Mouse (Mus musculus): Measurements from ENCODE around the gene Dpf2. TPM values are rescaled to one million over a fixed set of nuclear protein-coding genes. Genes with fewer than 3 reads are reported as not detected.
"Not testable (repeated sequence)": the region's sequence is repeated elsewhere in the genome, so short reads cannot be mapped to it uniquely, and the experiment has no call there.

Gene Dpf2
- polyA plus RNA-seq, 1 experiment from 2014 or later, result 117 TPM

DNA sequence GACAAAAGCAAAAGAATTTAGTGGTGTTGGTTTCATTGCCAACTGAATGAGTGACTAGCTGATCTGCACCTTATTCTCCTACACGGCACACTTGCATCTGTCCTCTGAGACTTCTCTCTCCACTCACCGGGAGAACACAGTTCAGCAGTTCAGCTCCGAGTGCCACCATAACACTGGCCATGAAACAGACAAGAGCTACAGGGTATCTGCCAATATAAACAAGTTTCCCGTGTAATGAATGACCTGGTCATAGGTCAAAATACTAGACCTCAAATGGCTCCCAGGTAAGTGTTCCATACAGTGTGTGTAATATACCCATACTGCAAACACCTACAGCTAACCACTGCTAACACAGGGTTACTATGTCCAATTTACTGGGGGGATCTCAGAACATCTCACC, 23.6 kb downstream of the Dpf2 start:
- Histone ChIP-seq H3K4me1 (peaks cover 12% of the 10 kb centered on the region), H3K36me3 (peaks cover 8% of the 10 kb centered on the region; the same call in 1 of the 2 replicates), H3K9me3 (no peaks in the 10 kb centered on the region), H3K9ac (no peak overlapping the region), H3K4me2 (no peak overlapping the region), H3K27me3 (no peaks in the 10 kb centered on the region), H3K27ac (no peak overlapping the region), H3K4me3 (no peak overlapping the region)
- no peak for ATAC-seq (ENCODE audit: insufficient number of reproducible peaks, low FRiP score, low TSS enrichment, low read depth)
- WGBS, result 75% methylated on average over 4 of the region's 4 CpGs

DNA sequence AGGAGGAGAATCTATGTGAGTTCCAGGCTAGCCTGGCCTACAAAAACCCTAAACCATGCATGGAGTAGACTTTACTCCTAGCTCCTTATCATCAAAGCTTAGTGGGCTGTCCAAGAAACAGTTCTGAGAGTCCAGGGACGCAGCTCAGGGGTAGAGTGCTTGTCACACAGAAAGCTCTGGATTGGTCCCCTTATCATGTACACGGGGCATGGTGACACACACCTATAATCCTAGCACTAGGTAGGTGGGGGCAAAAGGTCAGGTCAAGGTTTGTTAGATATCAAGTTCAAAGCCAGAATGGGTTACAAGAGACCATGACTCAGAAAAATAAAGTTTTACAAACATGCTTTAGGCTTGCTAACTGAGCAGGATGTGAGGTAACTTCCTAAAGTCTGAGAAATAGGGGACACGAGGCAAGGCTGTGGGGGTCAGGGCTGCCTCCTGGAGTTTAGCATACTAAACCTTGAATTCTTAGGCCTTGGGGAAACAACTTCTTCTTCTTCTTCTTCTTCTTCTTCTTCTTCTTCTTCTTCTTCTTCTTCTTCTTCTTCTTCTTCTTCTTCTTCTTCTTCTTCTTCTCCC, 25.5 kb downstream of the Dpf2 start:
- Histone ChIP-seq H3K9me3 (no peaks in the 10 kb centered on the region), H3K27ac (no peak overlapping the region), H3K4me1 (0 out of 2 replicates have a peak, but pooled peaks cover 3% of the 10 kb centered on the region), H3K9ac (no peak overlapping the region), H3K27me3 (no peaks in the 10 kb centered on the region), H3K4me3 (no peak overlapping the region), H3K36me3 (peaks cover 8% of the 10 kb centered on the region; the same call in 1 of the 2 replicates), H3K4me2 (no peak overlapping the region)
- WGBS, result 74% methylated on average over 3 of the region's 3 CpGs
- no peak for ATAC-seq (ENCODE audit: insufficient number of reproducible peaks, low FRiP score, low TSS enrichment, low read depth)

DNA sequence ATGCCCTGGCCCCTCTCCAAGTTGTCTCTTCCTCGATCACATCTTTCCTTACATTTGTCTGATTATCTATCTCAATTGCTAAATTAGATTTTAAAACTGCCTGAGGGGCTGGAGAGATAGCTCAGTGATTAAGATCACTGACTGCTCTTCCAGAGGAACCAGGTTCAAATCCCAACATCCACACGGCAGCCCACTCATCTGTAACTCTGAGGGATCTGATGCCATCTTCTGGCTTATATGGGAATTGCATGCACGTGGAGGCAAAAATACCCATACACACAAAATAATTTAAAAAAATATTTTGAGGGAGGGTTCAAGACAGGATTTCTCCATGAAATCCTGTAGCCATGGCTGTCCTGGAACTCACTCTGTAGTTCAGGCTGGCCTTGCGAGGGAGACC, 27.0 kb downstream of the Dpf2 start:
- WGBS, result 59% methylated on average over 4 of the region's 4 CpGs
- H3K4me3 ChIP-seq, result no peak overlapping the region
- H3K4me2 ChIP-seq, result no peak overlapping the region
- no peaks in the 10 kb centered on the region for H3K36me3 ChIP-seq
- no peak overlapping the region for H3K9ac ChIP-seq
- 0 out of 2 replicates have a peak, but pooled peaks cover 3% of the 10 kb centered on the region for H3K4me1 ChIP-seq
- H3K9me3 ChIP-seq, result no peaks in the 10 kb centered on the region
- ATAC-seq (ENCODE audit: insufficient number of reproducible peaks, low FRiP score, low TSS enrichment, low read depth), result no peak
- no peak overlapping the region for H3K27ac ChIP-seq
- H3K27me3 ChIP-seq, result no peaks in the 10 kb centered on the region

- Histone ChIP-seq H3K9ac (no peak overlapping the region), H3K4me3 (no peak overlapping the region), H3K9me3 (no peaks in the 10 kb centered on the region), H3K36me3 (no peaks in the 10 kb centered on the region), H3K4me2 (no peak overlapping the region), H3K4me1 (0 out of 2 replicates have a peak, but pooled peaks cover 3% of the 10 kb centered on the region), H3K27me3 (no peaks in the 10 kb centered on the region), H3K27ac (no peak overlapping the region)
- 29% methylated on average over 1 of the region's 1 CpGs for whole genome bisulfite sequencing
- no peak for ATAC-seq (ENCODE audit: insufficient number of reproducible peaks, low FRiP score, low TSS enrichment, low read depth)
Observed at GRCm38 (mm10) chr19:5883935-5884334, 28.9 kb downstream of the Dpf2 start.

GRCm38 (mm10) chr19:5882079-5882478, 30.7 kb downstream of the Dpf2 start:
- not testable (repeated sequence) for H3K4me2 ChIP-seq; ATAC-seq (ENCODE audit: insufficient number of reproducible peaks, low FRiP score, low TSS enrichment, low read depth); H3K9me3 ChIP-seq; H3K4me3 ChIP-seq; H3K36me3 ChIP-seq; H3K27ac ChIP-seq; H3K27me3 ChIP-seq; H3K9ac ChIP-seq
- WGBS, result 67% methylated on average over 5 of the region's 5 CpGs
- peaks cover 15% of the 10 kb centered on the region for H3K4me1 ChIP-seq

GRCm38 (mm10) chr19:5881155-5881554, 31.7 kb downstream of the Dpf2 start:
- H3K36me3 ChIP-seq, result no peaks in the 10 kb centered on the region
- no peak for ATAC-seq (ENCODE audit: insufficient number of reproducible peaks, low FRiP score, low TSS enrichment, low read depth)
- no peak overlapping the region for H3K9ac ChIP-seq
- H3K9me3 ChIP-seq, result no peaks in the 10 kb centered on the region
- H3K27me3 ChIP-seq, result no peaks in the 10 kb centered on the region
- no peak overlapping the region for H3K27ac ChIP-seq
- no peak overlapping the region for H3K4me3 ChIP-seq
- H3K4me2 ChIP-seq, result no peak overlapping the region
- peaks cover 15% of the 10 kb centered on the region for H3K4me1 ChIP-seq
- 97% methylated on average over 6 of the region's 6 CpGs for WGBS

GRCm38 (mm10) chr19:5879735-5880134, 33.1 kb downstream of the Dpf2 start:
- Histone ChIP-seq H3K4me1 (peaks cover 21% of the 10 kb centered on the region), H3K36me3 (no peaks in the 10 kb centered on the region), H3K9me3 (no peaks in the 10 kb centered on the region), H3K27ac (no peak overlapping the region), H3K27me3 (no peaks in the 10 kb centered on the region), H3K4me2 (no peak overlapping the region), H3K9ac (no peak overlapping the region), H3K4me3 (no peak overlapping the region)
- WGBS, result 95% methylated on average over 7 of the region's 7 CpGs
- ATAC-seq (ENCODE audit: insufficient number of reproducible peaks, low FRiP score, low TSS enrichment, low read depth), result no peak

- Histone ChIP-seq H3K9ac (no peak overlapping the region), H3K4me2 (no peak overlapping the region), H3K27me3 (no peaks in the 10 kb centered on the region), H3K4me3 (no peak overlapping the region), H3K9me3 (no peaks in the 10 kb centered on the region), H3K36me3 (no peaks in the 10 kb centered on the region), H3K4me1 (peaks cover 28% of the 10 kb centered on the region), H3K27ac (no peak overlapping the region)
- ATAC-seq (ENCODE audit: insufficient number of reproducible peaks, low FRiP score, low TSS enrichment, low read depth), result no peak
- WGBS, result 83% methylated on average over 3 of the region's 3 CpGs
Observed at GRCm38 (mm10) chr19:5878916-5879315, 33.9 kb downstream of the Dpf2 start.

DNA sequence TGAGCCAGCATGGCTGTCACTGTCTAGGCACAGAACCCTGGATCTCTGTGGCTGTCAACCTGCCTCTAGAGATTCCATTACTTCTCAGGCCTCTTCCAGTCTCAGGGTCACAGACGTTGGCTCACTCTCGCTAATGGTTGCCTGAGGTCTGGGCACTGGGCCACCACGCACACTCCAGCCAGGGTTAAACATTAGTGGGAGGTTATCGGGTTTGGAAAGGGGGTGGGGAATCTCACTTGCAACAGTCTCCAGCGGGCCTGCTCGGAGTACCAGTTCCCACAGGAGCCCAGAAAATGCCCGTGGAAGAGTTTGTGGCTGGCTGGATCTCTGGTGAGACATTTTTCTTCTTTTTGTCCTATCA, 34.5 kb downstream of the Dpf2 start:
- Histone ChIP-seq H3K36me3 (no peaks in the 10 kb centered on the region), H3K9ac (no peak overlapping the region), H3K27me3 (no peaks in the 10 kb centered on the region), H3K4me1 (peaks cover 34% of the 10 kb centered on the region), H3K4me3 (peak overlapping the region; percentile 13; the same call in 1 of the 2 replicates), H3K27ac (peak overlapping the region; percentile 35; the same call in 1 of the 2 replicates), H3K9me3 (no peaks in the 10 kb centered on the region), H3K4me2 (0 out of 2 replicates have a peak overlapping the region, but pooled peaks have one; percentile 22)
- ATAC-seq (ENCODE audit: insufficient number of reproducible peaks, low FRiP score, low TSS enrichment, low read depth), result no peak
- WGBS, result 67% methylated on average over 7 of the region's 7 CpGs

DNA sequence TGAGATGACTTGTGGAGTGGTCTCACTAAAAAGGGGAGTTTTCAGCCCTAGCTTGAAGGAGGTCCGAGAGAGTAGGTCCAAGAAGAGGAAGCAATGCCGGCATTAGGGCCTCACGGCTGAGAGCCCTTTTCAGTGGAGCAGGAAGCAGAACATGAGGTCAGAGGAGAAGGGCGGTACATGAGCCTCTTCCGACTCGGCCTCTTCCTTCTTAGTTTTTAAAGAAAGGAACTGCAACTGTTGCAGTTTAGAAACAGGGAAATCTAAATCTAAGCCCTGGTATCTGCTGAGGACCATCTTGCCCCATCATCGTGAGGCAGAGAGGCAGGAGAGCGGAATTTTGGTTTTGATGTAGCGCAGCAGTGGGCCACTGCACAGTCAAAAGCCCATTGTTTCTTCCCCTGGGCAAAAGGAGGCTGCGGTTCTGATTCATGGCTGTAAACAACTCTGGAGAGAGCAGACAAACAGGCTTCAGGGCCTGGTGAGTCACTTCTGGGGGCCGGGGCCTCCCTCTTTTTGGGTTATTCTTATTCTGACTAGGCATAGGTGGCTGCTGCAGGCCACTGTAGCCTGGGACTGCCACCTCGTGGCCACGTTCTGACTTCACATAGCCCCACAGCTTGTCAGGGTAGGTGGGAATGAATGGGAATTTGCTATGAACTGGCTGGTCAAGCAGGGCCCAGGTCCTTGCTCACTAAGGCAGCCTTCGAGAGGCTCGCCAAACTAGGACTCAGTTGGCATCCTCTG, 35.0 kb downstream of the Dpf2 start, which contains the start of gene Slc25a45:
Gene Slc25a45 (plus strand): TSS at position 191 of the 744 bp plus-strand sequence.
- H3K4me2 ChIP-seq, result 0 out of 2 replicates have a peak within 1 kb of the TSS, but pooled peaks have one; percentile 22
- H3K4me3 ChIP-seq, result peak within 1 kb of the TSS; percentile 13
- no peaks in the 10 kb centered on the region for H3K9me3 ChIP-seq
- peak; percentile 49; the same call in 1 of the 2 replicates for ATAC-seq (ENCODE audit: insufficient number of reproducible peaks, low FRiP score, low TSS enrichment, low read depth)
- 44% methylated on average over 15 of the region's 15 CpGs for WGBS
- H3K9ac ChIP-seq, result peak within 1 kb of the TSS; percentile 2; the same call in 1 of the 2 replicates
- no peaks in the 10 kb centered on the region for H3K27me3 ChIP-seq
- no peaks in the 10 kb centered on the region for H3K36me3 ChIP-seq
- peak within 1 kb of the TSS; percentile 58 for H3K27ac ChIP-seq
- peaks cover 39% of the 10 kb centered on the region for H3K4me1 ChIP-seq

GRCm38 (mm10) chr19:5874969-5875480, 37.8 kb downstream of the Dpf2 start, which contains the start of gene Frmd8:
TSS of gene Frmd8 (minus strand) at chr19:5875274.
- WGBS, result under 1% methylated on average over 37 of the region's 37 CpGs
- H3K9me3 ChIP-seq, result no peaks in the 10 kb centered on the region
- peak; percentile 74 for ATAC-seq (ENCODE audit: insufficient number of reproducible peaks, low FRiP score, low TSS enrichment, low read depth)
- peaks cover 58% of the 10 kb centered on the region for H3K4me1 ChIP-seq
- H3K27ac ChIP-seq, result peak within 1 kb of the TSS; percentile 73
- no peaks in the 10 kb centered on the region for H3K27me3 ChIP-seq
- peak within 1 kb of the TSS; percentile 72 for H3K4me3 ChIP-seq
- H3K9ac ChIP-seq, result peak within 1 kb of the TSS; percentile 76
- H3K36me3 ChIP-seq, result peaks cover 6% of the 10 kb centered on the region
- peak within 1 kb of the TSS; percentile 70 for H3K4me2 ChIP-seq
